In the genomic region with DNA sequence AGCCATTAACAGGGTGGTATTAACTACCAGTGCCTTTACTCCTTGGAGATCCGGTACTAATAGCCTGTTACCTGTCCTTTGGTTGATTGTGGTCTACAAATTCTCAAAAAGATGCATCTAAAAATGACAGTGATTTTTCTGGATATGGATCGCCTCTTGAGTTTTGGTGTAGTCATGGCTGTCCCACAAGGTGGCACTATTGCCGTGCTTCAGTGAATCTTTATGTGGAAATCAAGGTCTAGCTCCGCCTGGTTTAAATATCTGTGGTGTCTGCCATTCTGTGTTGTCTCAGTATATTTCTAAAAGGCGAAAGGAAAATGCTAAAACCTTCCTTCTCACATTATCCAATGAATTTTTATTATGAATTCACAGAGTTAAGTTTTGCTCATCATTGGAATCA, we compare ENCODE assay signal across 9 mouse cellular contexts.
A peak's percentile ranks its signal among the peaks of the same experiment; 100 is the strongest.
DNase-seq lines count a peak whose midpoint lies in the region; TF ChIP-seq lines count a peak whose summit lies in the region.
"Had no signal": no experiment of that assay in that cellular context is flagged by ENCODE, and none has a peak within 500 bp of the region (broad histone marks: within the 10 kb centered on the region; RNA-seq: fewer than 3 reads in every experiment).

No protein-coding gene starts in this region.

- intact Hi-C loops in left cerebral cortex, adult 2 months (cut with DNase I): loop anchor here (1.0 to 5.0 kb wide), 5 partner anchors 41 to 211 kb away; no protein-coding TSS in a partner anchor

- no peak overlapping the region for H3K27ac ChIP-seq in left cerebral cortex, adult 2 months
- H3K27ac ChIP-seq: macrophage had no signal

- DNase-seq in embryo, embryonic 10 days (ENCODE audit: low spot score): peak; percentile 75
- DNase-seq in embryo, embryonic 9.5 days (ENCODE audit: extremely low spot score): no peak
- peak; percentile 69 for DNase-seq in testis, postnatal 10 days (ENCODE audit: low spot score)
- DNase-seq in testis, postnatal 14 days (ENCODE audit: low spot score): no peak
- DNase-seq in frontal cortex, adult 2 months (ENCODE audit: extremely low spot score in 1 of 2, low spot score in 1 of 2): peak; percentile 24 to 81
- DNase-seq in left cerebral cortex, adult 2 months (ENCODE audit: extremely low spot score in 1 of 2, low spot score in 2 of 2): peak; percentile 58 to 60
- peak; percentile 57 for DNase-seq in right cerebral cortex, postnatal 14 days
- no peak for DNase-seq in c-Kit-positive CD71-positive TER-119-positive erythroid progenitor cells, embryonic 14.5 days (ENCODE audit: low spot score)

- peak; percentile 85 for TF ChIP-seq CTCF in left cerebral cortex, adult 2 months (IDR thresholded peaks at IDR 0.05)

- no peak overlapping the region for H3K4me3 ChIP-seq in left cerebral cortex, adult 2 months

Comparison
In these comparisons a context has a peak if more than half of its experiments do, and no peak if none do; other contexts are left out.
1. DNase-seq: peak in embryo, embryonic 10 days (single experiment), testis, postnatal 10 days (single experiment), frontal cortex, adult 2 months (2 of 2), left cerebral cortex, adult 2 months (2 of 2) and right cerebral cortex, postnatal 14 days (single experiment); none in embryo, embryonic 9.5 days (single experiment), testis, postnatal 14 days (single experiment) and c-Kit-positive CD71-positive TER-119-positive erythroid progenitor cells, embryonic 14.5 days (single experiment).